Mouse (Mus musculus): ENCODE data around the gene Adra2b. TPM values are rescaled to one million over a fixed set of nuclear protein-coding genes. Genes with fewer than 3 reads are reported as not detected.

The Adra2b gene
- polyA plus RNA-seq, 1 experiment from 2014 or later = 4.8 TPM

GRCm38 (mm10) chr2:127387521-127387920, 24.5 kb downstream of the Adra2b start:
- 56% methylated on average over 2 of the region's 2 CpGs for WGBS (ENCODE audit: insufficient replicate concordance)
- TF ChIP-seq EP300 (IDR thresholded peaks at IDR 0.05; ENCODE audit: low read depth) (no peak), CTCF (IDR thresholded peaks at IDR 0.05; ENCODE audit: low read depth) (no peak)
- no peak overlapping the region for H3K4me2 ChIP-seq (ENCODE audit: low read depth, low read length)
- H3K4me1 ChIP-seq (ENCODE audit: insufficient read depth) = peaks cover 5% of the 10 kb centered on the region; the same call in 1 of the 2 replicates
- H3K36me3 ChIP-seq (replicated peaks; ENCODE audit: insufficient read depth, low read length) = no peaks in the 10 kb centered on the region
- H3K27ac ChIP-seq (ENCODE audit: low read depth) = no peak overlapping the region
- no peak for ATAC-seq
- no peaks in the 10 kb centered on the region for H3K9me3 ChIP-seq (ENCODE audit: low read length)
- no peak overlapping the region for H3K9ac ChIP-seq (replicated peaks)
- H3K27me3 ChIP-seq (ENCODE audit: insufficient read depth, low read length) = no peaks in the 10 kb centered on the region
- no peak for DNase-seq
- no peak overlapping the region for H3K4me3 ChIP-seq (ENCODE audit: low read depth, low read length)

GRCm38 (mm10) chr2:127390352-127390751, 27.3 kb downstream of the Adra2b start:
- Histone ChIP-seq H3K27me3 (ENCODE audit: insufficient read depth, low read length) (no peaks in the 10 kb centered on the region), H3K4me1 (ENCODE audit: insufficient read depth) (peaks cover 8% of the 10 kb centered on the region; the same call in 1 of the 2 replicates), H3K4me2 (ENCODE audit: low read depth, low read length) (no peak overlapping the region), H3K4me3 (ENCODE audit: low read depth, low read length) (no peak overlapping the region), H3K36me3 (replicated peaks; ENCODE audit: insufficient read depth, low read length) (no peaks in the 10 kb centered on the region), H3K9ac (replicated peaks) (no peak overlapping the region), H3K27ac (ENCODE audit: low read depth) (no peak overlapping the region), H3K9me3 (ENCODE audit: low read length) (no peaks in the 10 kb centered on the region)
- TF ChIP-seq EP300 (IDR thresholded peaks at IDR 0.05; ENCODE audit: low read depth) = no peak
- no peak for TF ChIP-seq CTCF (IDR thresholded peaks at IDR 0.05; ENCODE audit: low read depth)
- 66% methylated on average over 3 of the region's 3 CpGs for WGBS (ENCODE audit: insufficient replicate concordance)
- DNase-seq (no peak), ATAC-seq (no peak)

DNA sequence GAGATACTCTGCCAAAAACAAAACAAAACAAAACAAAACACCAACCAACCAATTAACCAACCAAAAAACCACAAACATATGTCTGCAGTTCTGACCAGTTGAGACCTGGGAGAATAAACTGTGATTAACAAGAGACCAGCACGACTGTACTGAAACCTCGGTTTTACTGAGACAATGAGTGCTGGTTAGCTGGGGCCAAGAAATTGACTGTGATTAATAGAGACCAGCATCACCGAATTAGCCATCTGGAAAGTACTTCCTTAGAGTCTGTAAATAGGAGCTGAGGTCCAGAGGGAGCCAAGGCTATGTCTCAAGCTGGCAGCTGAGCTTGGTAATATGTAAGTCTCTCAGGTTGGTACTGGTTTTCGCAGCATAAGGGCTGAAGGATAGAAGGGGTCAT, 27.8 kb downstream of the Adra2b start:
- 68% methylated on average over 4 of the region's 4 CpGs for WGBS (ENCODE audit: insufficient replicate concordance)
- no peak for ATAC-seq
- H3K27me3 ChIP-seq (ENCODE audit: insufficient read depth, low read length) = no peaks in the 10 kb centered on the region
- H3K9me3 ChIP-seq (ENCODE audit: low read length) = no peaks in the 10 kb centered on the region
- DNase-seq = no peak
- no peaks in the 10 kb centered on the region for H3K36me3 ChIP-seq (replicated peaks; ENCODE audit: insufficient read depth, low read length)
- H3K4me3 ChIP-seq (ENCODE audit: low read depth, low read length) = no peak overlapping the region
- no peak overlapping the region for H3K27ac ChIP-seq (ENCODE audit: low read depth)
- H3K4me1 ChIP-seq (ENCODE audit: insufficient read depth) = peaks cover 8% of the 10 kb centered on the region; the same call in 1 of the 2 replicates
- no peak overlapping the region for H3K9ac ChIP-seq (replicated peaks)
- H3K4me2 ChIP-seq (ENCODE audit: low read depth, low read length) = no peak overlapping the region
- TF ChIP-seq CTCF (IDR thresholded peaks at IDR 0.05; ENCODE audit: low read depth) = no peak
- TF ChIP-seq EP300 (IDR thresholded peaks at IDR 0.05; ENCODE audit: low read depth) = no peak

GRCm38 (mm10) chr2:127391323-127391722, 28.3 kb downstream of the Adra2b start:
- H3K4me2 ChIP-seq (ENCODE audit: low read depth, low read length) = no peak overlapping the region
- no peaks in the 10 kb centered on the region for H3K9me3 ChIP-seq (ENCODE audit: low read length)
- ATAC-seq = no peak
- peaks cover 8% of the 10 kb centered on the region; the same call in 1 of the 2 replicates for H3K4me1 ChIP-seq (ENCODE audit: insufficient read depth)
- no peak for DNase-seq
- H3K27me3 ChIP-seq (ENCODE audit: insufficient read depth, low read length) = no peaks in the 10 kb centered on the region
- H3K36me3 ChIP-seq (replicated peaks; ENCODE audit: insufficient read depth, low read length) = no peaks in the 10 kb centered on the region
- TF ChIP-seq CTCF (IDR thresholded peaks at IDR 0.05; ENCODE audit: low read depth) = no peak
- TF ChIP-seq EP300 (IDR thresholded peaks at IDR 0.05; ENCODE audit: low read depth) = no peak
- H3K9ac ChIP-seq (replicated peaks) = no peak overlapping the region
- no peak overlapping the region for H3K4me3 ChIP-seq (ENCODE audit: low read depth, low read length)
- 28% methylated on average over 3 of the region's 3 CpGs for WGBS (ENCODE audit: insufficient replicate concordance)
- H3K27ac ChIP-seq (ENCODE audit: low read depth) = no peak overlapping the region

- Histone ChIP-seq H3K4me1 (ENCODE audit: insufficient read depth) (peaks cover 8% of the 10 kb centered on the region; the same call in 1 of the 2 replicates), H3K4me3 (ENCODE audit: low read depth, low read length) (no peak overlapping the region), H3K27me3 (ENCODE audit: insufficient read depth, low read length) (no peaks in the 10 kb centered on the region), H3K36me3 (replicated peaks; ENCODE audit: insufficient read depth, low read length) (no peaks in the 10 kb centered on the region), H3K9me3 (ENCODE audit: low read length) (no peaks in the 10 kb centered on the region), H3K9ac (replicated peaks) (no peak overlapping the region), H3K27ac (ENCODE audit: low read depth) (no peak overlapping the region), H3K4me2 (ENCODE audit: low read depth, low read length) (no peak overlapping the region)
- 82% methylated on average over 5 of the region's 5 CpGs for WGBS (ENCODE audit: insufficient replicate concordance)
- ATAC-seq = peak; percentile 22
- no peak for DNase-seq
- no peak for TF ChIP-seq EP300 (IDR thresholded peaks at IDR 0.05; ENCODE audit: low read depth)
- TF ChIP-seq CTCF (IDR thresholded peaks at IDR 0.05; ENCODE audit: low read depth) = no peak
Observed at GRCm38 (mm10) chr2:127394606-127395161, 31.7 kb downstream of the Adra2b start.

- Histone ChIP-seq H3K27ac (ENCODE audit: low read depth) (no peak overlapping the region), H3K4me3 (ENCODE audit: low read depth, low read length) (no peak overlapping the region), H3K9ac (replicated peaks) (no peak overlapping the region), H3K4me2 (ENCODE audit: low read depth, low read length) (no peak overlapping the region), H3K4me1 (ENCODE audit: insufficient read depth) (no peaks in the 10 kb centered on the region), H3K27me3 (ENCODE audit: insufficient read depth, low read length) (no peaks in the 10 kb centered on the region), H3K9me3 (ENCODE audit: low read length) (no peaks in the 10 kb centered on the region), H3K36me3 (replicated peaks; ENCODE audit: insufficient read depth, low read length) (no peaks in the 10 kb centered on the region)
- TF ChIP-seq EP300 (IDR thresholded peaks at IDR 0.05; ENCODE audit: low read depth) (no peak), CTCF (IDR thresholded peaks at IDR 0.05; ENCODE audit: low read depth) (no peak)
- 64% methylated on average over 7 of the region's 7 CpGs for WGBS (ENCODE audit: insufficient replicate concordance)
- ATAC-seq (peak; percentile 89), DNase-seq (no peak)
Observed at GRCm38 (mm10) chr2:127398738-127399137, 35.7 kb downstream of the Adra2b start.

Measured in liver, postnatal 0 days (tissue).